Mouse (Mus musculus): ENCODE measurements around the gene Abcg1. TPM values are rescaled to one million over a fixed set of nuclear protein-coding genes. Genes with fewer than 3 reads are reported as not detected.

The Abcg1 gene
- polyA plus RNA-seq (2015; fragmentation: Nextera tagmentation; extraction: Ambion mirVana), result 8.6 and 9.2 TPM in 2 replicates

DNA sequence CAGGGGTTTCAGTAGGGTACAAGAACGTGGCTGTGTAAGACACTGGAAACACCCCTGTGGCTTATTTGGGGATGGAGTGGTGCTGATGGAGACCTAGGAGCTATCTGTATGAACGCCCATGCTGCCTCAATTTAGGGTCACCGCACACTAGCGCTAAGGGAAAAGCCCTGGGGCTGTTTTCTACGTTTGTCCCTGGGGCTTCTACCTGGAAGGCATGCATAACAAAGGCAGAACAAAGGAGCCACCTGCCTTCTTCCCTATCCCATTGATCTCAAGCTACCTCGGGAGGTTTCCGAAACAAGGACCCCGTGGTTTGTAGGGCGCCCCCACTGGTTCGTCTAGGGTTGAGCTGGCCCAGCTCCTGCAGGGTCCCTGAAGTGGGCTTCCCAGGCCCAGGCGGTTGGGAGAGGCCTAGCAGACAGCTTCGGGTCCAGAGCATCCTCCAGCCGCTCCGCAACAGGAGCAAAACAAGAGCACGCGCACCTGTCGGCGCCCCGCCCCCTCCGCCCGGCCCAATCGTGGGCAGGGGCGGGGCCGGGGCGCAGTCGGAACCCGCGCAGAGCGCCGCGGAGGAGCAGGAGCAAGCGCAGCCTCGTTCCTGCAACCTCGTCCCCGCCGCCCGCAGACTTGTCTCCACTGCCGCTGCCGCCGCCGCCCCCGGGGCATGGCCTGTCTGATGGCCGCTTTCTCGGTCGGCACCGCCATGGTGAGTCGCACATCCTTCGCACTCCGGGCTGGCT, at the start of gene Abcg1:
TSS of gene Abcg1 (plus strand) at position 525 of the 740 bp plus-strand sequence.
- Histone ChIP-seq H3K27me3 (peaks cover 37% of the 10 kb centered on the region), H3K9ac (peak within 1 kb of the TSS; percentile 24; the same call in 1 of the 2 replicates), H3K27ac (no peak within 1 kb of the TSS), H3K4me3 (peak within 1 kb of the TSS; percentile 49), H3K36me3 (no peaks in the 10 kb centered on the region), H3K9me3 (no peaks in the 10 kb centered on the region), H3K4me1 (peaks cover 24% of the 10 kb centered on the region), H3K4me2 (peak within 1 kb of the TSS; percentile 95)
- peak; percentile 27; the same call in 1 of the 2 replicates for ATAC-seq (ENCODE audit: insufficient number of reproducible peaks, low FRiP score, low TSS enrichment, low read depth)
- WGBS, result 3% methylated on average over 47 of the region's 49 CpGs

DNA sequence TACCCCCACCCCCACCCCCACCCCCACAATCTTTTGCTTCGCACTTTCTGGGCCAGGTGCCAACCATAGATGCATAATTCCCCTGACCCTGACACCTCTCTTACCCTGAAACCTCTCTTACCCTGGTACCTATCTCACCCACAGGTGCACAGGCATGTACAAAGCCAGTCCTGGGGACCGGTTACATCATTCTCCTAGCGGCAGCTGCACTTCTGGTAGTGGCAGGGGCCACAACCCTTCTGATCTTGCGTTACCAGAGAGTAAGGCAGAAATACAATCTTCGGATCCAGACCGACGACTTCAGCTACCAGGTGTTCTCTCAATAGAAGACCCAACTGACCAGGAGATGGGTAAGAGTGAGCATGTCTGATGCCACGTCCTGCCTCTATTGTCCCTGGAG, 49.1 kb upstream of the Abcg1 start:
- H3K4me3 ChIP-seq, result no peak overlapping the region
- H3K4me2 ChIP-seq, result no peak overlapping the region
- ATAC-seq (ENCODE audit: insufficient number of reproducible peaks, low FRiP score, low TSS enrichment, low read depth), result no peak
- 64% methylated on average over 8 of the region's 8 CpGs for WGBS
- H3K9ac ChIP-seq, result no peak overlapping the region
- no peaks in the 10 kb centered on the region for H3K36me3 ChIP-seq
- H3K27me3 ChIP-seq, result no peaks in the 10 kb centered on the region
- H3K4me1 ChIP-seq, result 0 out of 2 replicates have a peak, but pooled peaks cover 4% of the 10 kb centered on the region
- no peak overlapping the region for H3K27ac ChIP-seq
- H3K9me3 ChIP-seq, result no peaks in the 10 kb centered on the region

DNA sequence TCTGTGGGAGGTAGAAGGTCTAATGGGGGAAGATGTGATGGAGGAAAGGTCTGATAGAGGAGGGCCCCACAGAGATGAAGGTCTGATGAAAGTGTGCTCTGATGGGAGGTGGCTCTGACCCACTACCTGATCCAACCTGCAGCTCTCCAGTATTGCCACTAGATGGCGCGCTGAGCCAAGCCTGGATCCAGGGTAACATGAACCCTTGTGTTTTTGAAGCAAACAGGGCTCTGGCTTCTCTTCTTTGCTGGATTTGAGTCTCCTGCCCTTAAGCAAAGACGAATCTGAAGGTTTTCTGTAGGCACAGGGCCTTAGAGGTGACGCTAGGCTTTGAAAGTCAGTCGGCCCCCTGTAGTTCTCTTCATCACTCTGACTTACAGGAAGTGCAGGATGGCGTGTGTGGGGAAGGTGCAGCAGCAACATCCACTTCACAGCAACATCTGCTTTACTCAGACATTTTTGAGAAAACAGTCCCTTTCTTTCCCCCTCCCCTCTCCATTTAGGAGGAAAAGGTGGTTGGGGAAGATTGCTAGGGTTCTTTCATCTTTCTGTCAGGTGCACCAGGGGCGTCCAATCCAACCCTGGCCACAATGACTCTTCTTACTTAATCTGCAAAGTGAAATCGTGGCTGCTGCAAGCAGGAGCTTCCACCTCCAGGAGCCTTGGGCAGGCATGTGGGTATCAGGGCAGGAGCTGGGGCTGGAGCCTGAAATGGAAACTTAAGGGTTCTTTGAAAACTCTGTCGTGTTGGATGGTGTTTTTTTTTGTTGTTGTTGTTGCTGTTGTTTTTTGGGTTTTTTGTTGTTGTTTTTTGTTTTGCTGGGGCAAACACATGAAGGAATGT, 45.7 kb upstream of the Abcg1 start:
- Histone ChIP-seq H3K4me2 (no peak overlapping the region), H3K9ac (no peak overlapping the region), H3K27me3 (no peaks in the 10 kb centered on the region), H3K9me3 (no peaks in the 10 kb centered on the region), H3K4me3 (no peak overlapping the region), H3K4me1 (0 out of 2 replicates have a peak, but pooled peaks cover 4% of the 10 kb centered on the region), H3K36me3 (no peaks in the 10 kb centered on the region), H3K27ac (no peak overlapping the region)
- WGBS, result 34% methylated on average over 9 of the region's 9 CpGs
- ATAC-seq (ENCODE audit: insufficient number of reproducible peaks, low FRiP score, low TSS enrichment, low read depth), result no peak

DNA sequence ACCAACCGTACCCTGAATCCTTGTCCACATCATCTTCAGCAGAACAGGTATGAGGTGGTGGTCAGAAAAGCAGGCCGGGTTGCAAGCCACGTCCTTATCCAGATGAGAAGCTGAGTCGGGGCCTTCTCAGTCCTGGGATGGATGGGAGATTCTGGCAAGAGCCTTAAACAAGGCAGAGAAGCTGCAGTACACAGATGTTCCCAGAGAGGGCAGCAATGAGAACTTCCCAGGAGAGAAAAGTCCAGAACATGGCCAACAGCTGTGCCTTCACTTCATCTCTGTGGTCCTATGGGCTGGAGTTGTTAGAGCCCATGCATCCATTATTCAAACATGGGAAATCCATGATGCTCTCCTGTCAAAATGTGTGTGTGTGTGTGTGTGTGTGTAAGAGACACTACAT, 39.2 kb upstream of the Abcg1 start:
- no peak overlapping the region for H3K4me2 ChIP-seq
- H3K4me1 ChIP-seq, result peaks cover 6% of the 10 kb centered on the region; the same call in 1 of the 2 replicates
- no peaks in the 10 kb centered on the region for H3K27me3 ChIP-seq
- WGBS, result 72% methylated on average over 4 of the region's 4 CpGs
- H3K9ac ChIP-seq, result no peak overlapping the region
- no peaks in the 10 kb centered on the region for H3K36me3 ChIP-seq
- no peak for ATAC-seq (ENCODE audit: insufficient number of reproducible peaks, low FRiP score, low TSS enrichment, low read depth)
- H3K4me3 ChIP-seq, result no peak overlapping the region
- no peak overlapping the region for H3K27ac ChIP-seq
- no peaks in the 10 kb centered on the region for H3K9me3 ChIP-seq

DNA sequence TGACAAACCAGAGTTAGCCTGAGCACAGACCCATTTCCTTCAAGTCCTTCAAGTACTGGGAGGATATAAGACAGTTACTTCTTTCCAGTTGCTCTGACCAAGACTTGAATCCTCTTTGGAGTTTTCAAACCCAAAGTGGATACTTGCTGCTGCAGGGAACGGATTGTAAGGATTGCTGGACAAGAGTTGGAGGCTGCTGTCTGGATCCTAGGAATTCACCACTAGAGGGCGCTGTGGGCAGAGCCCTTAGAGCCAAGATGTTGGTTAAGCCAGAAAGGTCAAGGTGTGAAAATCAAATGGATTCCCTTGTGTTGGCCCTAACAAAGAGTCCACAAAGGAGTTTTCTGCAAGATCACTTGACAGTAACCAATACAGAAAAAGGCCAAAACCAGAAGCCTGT, 38.0 kb upstream of the Abcg1 start:
- no peak for ATAC-seq (ENCODE audit: insufficient number of reproducible peaks, low FRiP score, low TSS enrichment, low read depth)
- 4% methylated on average over 2 of the region's 2 CpGs for WGBS
- Histone ChIP-seq H3K9me3 (no peaks in the 10 kb centered on the region), H3K4me1 (peaks cover 8% of the 10 kb centered on the region; the same call in 1 of the 2 replicates), H3K27me3 (no peaks in the 10 kb centered on the region), H3K4me2 (no peak overlapping the region), H3K9ac (no peak overlapping the region), H3K4me3 (no peak overlapping the region), H3K36me3 (no peaks in the 10 kb centered on the region), H3K27ac (no peak overlapping the region)

DNA sequence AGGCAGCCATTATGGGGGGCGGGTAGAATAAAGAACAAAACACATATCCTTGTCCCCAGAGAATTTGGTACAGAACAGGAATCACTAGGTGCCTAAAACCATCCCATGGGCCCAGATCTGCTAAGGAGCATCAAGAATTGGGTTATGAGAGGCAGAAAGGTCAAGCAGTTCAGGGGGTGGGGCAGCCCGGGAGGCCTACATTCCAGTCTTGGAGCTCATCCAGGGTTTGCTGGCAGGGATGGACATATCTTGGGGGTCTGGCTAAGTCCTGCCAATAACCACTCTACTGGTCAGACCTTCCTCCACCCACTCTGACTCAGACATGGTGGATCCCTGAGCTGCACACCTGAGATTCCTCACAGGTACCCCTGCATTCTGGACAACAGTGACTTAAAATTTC, 37.4 kb upstream of the Abcg1 start:
- no peaks in the 10 kb centered on the region for H3K36me3 ChIP-seq
- peaks cover 8% of the 10 kb centered on the region; the same call in 1 of the 2 replicates for H3K4me1 ChIP-seq
- H3K27me3 ChIP-seq, result no peaks in the 10 kb centered on the region
- no peak overlapping the region for H3K27ac ChIP-seq
- H3K4me3 ChIP-seq, result no peak overlapping the region
- H3K9me3 ChIP-seq, result no peaks in the 10 kb centered on the region
- no peak for ATAC-seq (ENCODE audit: insufficient number of reproducible peaks, low FRiP score, low TSS enrichment, low read depth)
- no peak overlapping the region for H3K9ac ChIP-seq
- H3K4me2 ChIP-seq, result no peak overlapping the region
- WGBS, result 78% methylated on average over 2 of the region's 2 CpGs

DNA sequence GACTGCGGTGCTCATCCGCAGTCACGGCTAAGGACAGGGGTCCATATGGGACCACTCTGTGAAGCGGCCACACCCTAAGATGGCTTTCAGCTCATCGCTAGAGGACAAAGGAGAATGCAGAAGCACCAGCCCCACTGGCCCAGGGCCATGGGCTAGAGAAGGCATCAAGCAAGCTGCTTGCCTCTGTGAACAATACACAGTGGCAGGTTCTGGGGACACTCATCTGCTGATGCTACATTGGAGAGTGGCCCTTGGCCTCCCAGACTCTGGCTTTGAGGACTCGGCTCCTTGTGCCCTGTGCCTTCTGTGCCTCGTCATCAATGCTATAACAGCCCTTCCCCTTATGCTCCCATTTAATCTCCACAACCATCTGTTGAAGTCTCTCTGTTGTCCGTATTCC, 36.2 kb upstream of the Abcg1 start:
- no peak overlapping the region for H3K9ac ChIP-seq
- no peaks in the 10 kb centered on the region for H3K9me3 ChIP-seq
- H3K27me3 ChIP-seq, result no peaks in the 10 kb centered on the region
- peaks cover 8% of the 10 kb centered on the region; the same call in 1 of the 2 replicates for H3K4me1 ChIP-seq
- no peaks in the 10 kb centered on the region for H3K36me3 ChIP-seq
- no peak overlapping the region for H3K4me3 ChIP-seq
- no peak overlapping the region for H3K4me2 ChIP-seq
- 87% methylated on average over 8 of the region's 8 CpGs for WGBS
- ATAC-seq (ENCODE audit: insufficient number of reproducible peaks, low FRiP score, low TSS enrichment, low read depth), result no peak
- H3K27ac ChIP-seq, result no peak overlapping the region

DNA sequence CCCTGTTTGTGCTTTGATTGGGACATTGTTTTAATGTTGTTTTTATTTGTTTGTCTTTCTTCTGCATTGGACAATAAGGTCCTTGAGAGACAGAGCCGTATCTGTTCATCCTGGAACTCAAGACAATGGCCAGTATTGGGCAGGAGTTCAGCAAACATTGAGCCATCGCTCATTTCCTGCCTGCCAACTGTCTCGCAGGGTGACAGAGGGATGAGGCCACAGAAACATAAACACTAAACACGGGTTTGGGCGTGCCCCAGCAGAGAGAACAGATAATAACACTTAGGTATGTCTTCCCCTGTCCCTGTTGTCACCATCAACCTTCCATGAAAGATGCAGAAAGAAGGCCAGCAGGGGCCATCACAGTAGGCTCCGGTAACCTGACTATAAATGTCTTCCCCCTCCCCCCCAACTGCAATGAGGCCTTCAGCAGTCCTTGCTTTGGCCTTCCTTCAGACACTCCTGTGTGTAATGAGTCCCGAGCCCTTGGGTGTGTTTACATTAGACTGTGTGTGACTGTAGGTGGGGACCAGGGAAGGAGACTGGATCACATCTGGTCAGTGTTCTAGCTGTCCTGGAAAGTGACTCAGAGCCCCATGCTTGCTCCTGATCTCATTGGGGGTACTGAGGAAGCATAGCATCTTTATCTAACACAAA, 33.2 kb upstream of the Abcg1 start:
- H3K9ac ChIP-seq, result no peak overlapping the region
- no peak overlapping the region for H3K4me2 ChIP-seq
- H3K4me1 ChIP-seq, result peaks cover 8% of the 10 kb centered on the region; the same call in 1 of the 2 replicates
- H3K9me3 ChIP-seq, result no peaks in the 10 kb centered on the region
- H3K4me3 ChIP-seq, result no peak overlapping the region
- H3K27ac ChIP-seq, result no peak overlapping the region
- no peaks in the 10 kb centered on the region for H3K27me3 ChIP-seq
- ATAC-seq (ENCODE audit: insufficient number of reproducible peaks, low FRiP score, low TSS enrichment, low read depth), result no peak
- H3K36me3 ChIP-seq, result no peaks in the 10 kb centered on the region
- WGBS, result 58% methylated on average over 7 of the region's 7 CpGs

DNA sequence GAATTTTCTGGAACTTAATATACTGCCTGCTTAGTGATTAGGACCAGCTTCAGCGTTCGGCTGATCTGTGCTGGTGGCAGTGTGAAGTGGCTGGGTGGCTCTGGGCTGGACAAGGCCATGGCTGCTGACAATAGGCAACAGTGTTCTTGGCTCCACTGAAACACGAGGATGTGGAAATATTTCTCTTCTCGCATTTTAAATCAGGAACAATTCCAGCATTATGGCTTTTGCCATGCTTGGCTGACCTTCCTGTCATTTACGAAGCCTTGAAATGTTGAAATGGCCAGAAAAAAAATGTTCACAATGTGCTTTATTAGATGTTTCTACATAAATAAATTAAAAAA, 32.7 kb upstream of the Abcg1 start:
- WGBS, result 61% methylated on average over 5 of the region's 5 CpGs
- H3K9me3 ChIP-seq, result no peaks in the 10 kb centered on the region
- no peaks in the 10 kb centered on the region for H3K36me3 ChIP-seq
- no peak overlapping the region for H3K9ac ChIP-seq
- H3K4me3 ChIP-seq, result no peak overlapping the region
- H3K27ac ChIP-seq, result no peak overlapping the region
- H3K27me3 ChIP-seq, result no peaks in the 10 kb centered on the region
- no peak for ATAC-seq (ENCODE audit: insufficient number of reproducible peaks, low FRiP score, low TSS enrichment, low read depth)
- H3K4me1 ChIP-seq, result peaks cover 8% of the 10 kb centered on the region; the same call in 1 of the 2 replicates
- no peak overlapping the region for H3K4me2 ChIP-seq

DNA sequence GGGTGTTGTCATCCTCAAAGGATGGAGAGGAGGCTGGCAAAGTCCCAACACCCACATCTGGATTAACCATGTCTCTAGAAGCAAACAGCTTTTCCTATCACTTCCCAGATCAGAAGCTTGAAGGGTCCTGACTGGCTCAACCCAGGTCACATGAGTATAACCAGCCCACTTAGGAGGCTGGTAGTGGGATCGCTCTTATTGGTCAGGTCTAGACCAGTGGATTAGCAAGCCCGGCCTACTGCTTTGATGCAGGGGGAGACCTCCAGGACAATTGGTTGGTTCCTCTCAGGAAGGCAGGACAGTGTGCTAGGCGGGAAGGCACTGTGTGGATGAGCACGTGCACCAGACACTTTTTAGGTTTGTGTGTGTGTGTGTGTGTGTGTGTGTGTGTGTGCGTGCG, 30.5 kb upstream of the Abcg1 start:
- Histone ChIP-seq H3K36me3 (no peaks in the 10 kb centered on the region), H3K27ac (no peak overlapping the region), H3K9me3 (peaks cover 2% of the 10 kb centered on the region; the same call in 1 of the 2 replicates), H3K9ac (no peak overlapping the region), H3K4me3 (no peak overlapping the region), H3K4me1 (0 out of 2 replicates have a peak, but pooled peaks cover 2% of the 10 kb centered on the region), H3K4me2 (no peak overlapping the region), H3K27me3 (no peaks in the 10 kb centered on the region)
- ATAC-seq (ENCODE audit: insufficient number of reproducible peaks, low FRiP score, low TSS enrichment, low read depth), result no peak
- WGBS, result 86% methylated on average over 6 of the region's 6 CpGs

DNA sequence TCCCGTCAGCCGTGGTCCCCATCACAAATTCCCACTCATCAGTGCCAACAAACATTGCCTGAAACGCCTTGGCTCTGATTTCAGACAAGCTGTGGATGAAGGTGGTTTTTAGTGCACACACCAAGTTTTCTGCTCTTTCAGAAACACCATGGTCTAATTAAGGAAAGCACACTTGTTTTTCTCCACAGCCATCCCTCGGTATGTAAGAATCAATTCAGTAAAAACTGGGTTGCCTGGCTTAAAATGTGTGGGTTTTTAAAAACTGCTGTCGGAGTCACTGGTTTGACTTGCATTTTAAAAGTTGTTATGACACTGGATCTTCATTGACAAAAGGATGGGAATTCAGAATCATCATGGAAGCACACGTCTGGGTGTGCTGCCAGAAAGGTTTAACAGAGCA, 29.8 kb upstream of the Abcg1 start:
- no peaks in the 10 kb centered on the region for H3K27me3 ChIP-seq
- no peak overlapping the region for H3K27ac ChIP-seq
- H3K9me3 ChIP-seq, result peaks cover 4% of the 10 kb centered on the region; the same call in 1 of the 2 replicates
- H3K9ac ChIP-seq, result no peak overlapping the region
- no peaks in the 10 kb centered on the region for H3K36me3 ChIP-seq
- H3K4me1 ChIP-seq, result 0 out of 2 replicates have a peak, but pooled peaks cover 2% of the 10 kb centered on the region
- H3K4me2 ChIP-seq, result no peak overlapping the region
- no peak overlapping the region for H3K4me3 ChIP-seq
- ATAC-seq (ENCODE audit: insufficient number of reproducible peaks, low FRiP score, low TSS enrichment, low read depth), result no peak
- 70% methylated on average over 6 of the region's 6 CpGs for WGBS
